Mouse (Mus musculus) embryo, embryonic 10.5 days (tissue): Measurements from ENCODE around the gene Itpr2.
"Not testable (repeated sequence)": the region's sequence is repeated elsewhere in the genome, so short reads cannot be mapped to it uniquely, and the experiment has no call there.

Experiments used
- DNase-seq: peaks from one replicate; pipeline ENCODE4 v3.0.0-alpha.2; 2015; ENCODE audit warnings: low spot score

Itpr2 gene

GRCm38 (mm10) chr6:146468361-146468760 is 33.7 kb downstream of the Itpr2 start:
- DNase-seq: peak; percentile 65

GRCm38 (mm10) chr6:146464645-146465042 is 37.4 kb downstream of the Itpr2 start:
- not testable (repeated sequence) for DNase-seq

- no peak for DNase-seq
Observed at GRCm38 (mm10) chr6:146464014-146464644, 37.9 kb downstream of the Itpr2 start.

GRCm38 (mm10) chr6:146460936-146461335 is 41.1 kb downstream of the Itpr2 start:
- no peak for DNase-seq

- no peak for DNase-seq
Observed at GRCm38 (mm10) chr6:146458436-146458835, 43.6 kb downstream of the Itpr2 start.

GRCm38 (mm10) chr6:146456741-146457140 is 45.3 kb downstream of the Itpr2 start:
- no peak for DNase-seq

GRCm38 (mm10) chr6:146454520-146455511 is 47.2 kb downstream of the Itpr2 start:
- DNase-seq: no peak

GRCm38 (mm10) chr6:146452474-146452873 is 49.5 kb downstream of the Itpr2 start:
- no peak for DNase-seq

GRCm38 (mm10) chr6:146446032-146446704 is 55.9 kb downstream of the Itpr2 start:
- no peak for DNase-seq

- no peak for DNase-seq
Observed at GRCm38 (mm10) chr6:146439826-146440225, 62.2 kb downstream of the Itpr2 start.

GRCm38 (mm10) chr6:146439071-146439818 is 62.8 kb downstream of the Itpr2 start:
- DNase-seq: no peak

- no peak for DNase-seq
Observed at GRCm38 (mm10) chr6:146438057-146438456, 64.0 kb downstream of the Itpr2 start.

- peak; percentile 35 for DNase-seq
Observed at GRCm38 (mm10) chr6:146436916-146437496, 65.0 kb downstream of the Itpr2 start.

GRCm38 (mm10) chr6:146434217-146434616 is 67.8 kb downstream of the Itpr2 start:
- DNase-seq: no peak

GRCm38 (mm10) chr6:146432218-146432865 is 69.7 kb downstream of the Itpr2 start:
- DNase-seq: no peak

- DNase-seq: no peak
Observed at GRCm38 (mm10) chr6:146431777-146432176, 70.2 kb downstream of the Itpr2 start.

GRCm38 (mm10) chr6:146429694-146430380 is 72.2 kb downstream of the Itpr2 start:
- DNase-seq: peak; percentile 57

- no peak for DNase-seq
Observed at GRCm38 (mm10) chr6:146424778-146425177, 77.2 kb downstream of the Itpr2 start.

GRCm38 (mm10) chr6:146424326-146424725 is 77.7 kb downstream of the Itpr2 start:
- no peak for DNase-seq

GRCm38 (mm10) chr6:146420718-146421117 is 81.3 kb downstream of the Itpr2 start:
- DNase-seq: no peak
